Mouse (Mus musculus): Measurements from ENCODE around the gene Dgkg.

Gene Dgkg

DNA sequence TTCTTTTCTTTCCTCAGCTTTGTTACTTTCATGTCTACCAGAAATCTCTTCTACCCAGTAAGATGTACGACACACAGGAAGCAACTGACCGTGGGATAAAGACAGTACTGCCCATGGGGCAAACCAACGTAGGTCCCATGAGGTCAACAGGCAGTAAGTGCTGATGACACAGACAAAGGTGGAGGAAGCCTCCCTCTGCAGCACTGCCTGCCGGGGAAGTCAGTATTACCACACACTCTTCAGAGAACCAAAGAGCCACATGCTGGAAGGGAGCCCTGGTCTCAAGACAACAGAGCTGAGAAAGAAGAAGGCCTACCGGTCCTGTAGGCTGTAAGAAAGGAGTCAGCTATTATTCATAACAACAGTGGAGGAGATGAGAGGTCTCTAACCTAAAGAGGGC is 67.4 kb downstream of the Dgkg start:
- no peak for DNase-seq

DNA sequence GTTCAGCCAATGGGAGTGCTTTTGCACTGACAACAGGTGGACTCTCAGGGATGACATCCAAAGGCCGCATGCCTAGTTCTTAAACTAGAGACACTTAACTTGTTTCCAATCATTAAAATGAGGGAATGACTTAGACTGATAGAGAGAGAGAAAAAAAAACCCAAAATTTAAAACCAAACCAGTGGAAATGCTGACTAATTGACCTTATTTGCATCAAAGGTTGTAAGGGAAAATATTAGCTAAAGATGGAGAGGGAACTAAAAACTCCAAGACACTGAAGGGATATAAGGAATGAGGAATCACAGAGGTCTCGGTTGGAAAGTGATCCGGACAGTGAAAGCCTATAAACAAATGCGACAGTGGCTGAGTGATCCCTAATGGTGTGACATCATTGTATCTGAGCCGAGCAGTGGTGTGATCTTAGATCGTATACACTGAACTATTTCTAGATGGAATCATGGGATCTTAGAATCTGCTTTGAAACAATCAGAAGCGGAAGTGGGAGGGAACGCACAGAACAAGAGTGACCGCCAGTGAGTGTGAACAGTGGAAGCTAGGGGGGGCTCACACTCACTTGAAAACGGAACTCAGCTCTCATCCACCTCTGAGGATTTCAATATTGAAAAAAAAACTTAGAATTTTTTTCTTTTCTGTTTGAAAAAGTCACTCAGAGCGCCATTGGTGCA is 70.7 kb downstream of the Dgkg start:
- DNase-seq = no peak

- DNase-seq = no peak
These were observed 71.5 kb downstream of the Dgkg start for GRCm38 (mm10) chr16:22585523-22585922.

- no peak for DNase-seq
These were observed 73.6 kb downstream of the Dgkg start for GRCm38 (mm10) chr16:22583401-22583800.

DNA sequence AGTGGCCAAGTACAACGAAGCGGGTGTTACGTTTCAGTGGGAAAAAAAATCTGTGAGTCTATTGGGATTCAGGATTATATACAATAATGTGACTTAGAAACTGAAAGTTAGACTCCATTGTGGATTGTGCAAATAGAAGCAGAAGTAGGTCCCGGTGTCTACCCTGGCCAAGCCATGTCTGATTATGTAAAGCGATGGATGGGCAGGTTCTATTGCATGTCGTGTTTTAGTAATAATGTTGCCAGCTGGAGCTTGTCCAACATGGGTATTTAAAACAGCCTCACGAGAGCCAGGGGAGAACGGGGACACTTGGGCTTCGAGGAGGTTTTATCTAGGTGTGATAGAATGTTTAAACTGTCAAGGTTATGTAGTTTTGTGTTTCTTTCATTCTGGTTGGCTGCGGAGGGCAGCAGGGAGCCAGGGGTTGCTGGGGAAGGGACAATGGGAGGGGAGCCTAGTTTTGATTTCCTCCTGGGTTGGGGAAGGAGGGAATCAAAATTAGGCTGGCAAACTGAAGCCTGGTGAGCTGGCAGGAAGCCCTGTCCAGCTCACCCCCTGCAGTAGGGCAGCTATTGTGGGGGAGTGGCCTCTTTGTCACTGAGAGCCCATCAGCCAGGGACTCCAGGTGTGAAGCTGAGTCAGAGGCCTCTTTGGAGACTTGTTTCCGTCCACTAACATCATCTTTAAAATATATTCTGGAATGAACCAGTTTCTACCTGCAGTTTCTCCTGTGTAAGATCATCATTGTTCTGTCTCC is 74.7 kb downstream of the Dgkg start:
- peak; percentile 23 to 31 for DNase-seq

DNA sequence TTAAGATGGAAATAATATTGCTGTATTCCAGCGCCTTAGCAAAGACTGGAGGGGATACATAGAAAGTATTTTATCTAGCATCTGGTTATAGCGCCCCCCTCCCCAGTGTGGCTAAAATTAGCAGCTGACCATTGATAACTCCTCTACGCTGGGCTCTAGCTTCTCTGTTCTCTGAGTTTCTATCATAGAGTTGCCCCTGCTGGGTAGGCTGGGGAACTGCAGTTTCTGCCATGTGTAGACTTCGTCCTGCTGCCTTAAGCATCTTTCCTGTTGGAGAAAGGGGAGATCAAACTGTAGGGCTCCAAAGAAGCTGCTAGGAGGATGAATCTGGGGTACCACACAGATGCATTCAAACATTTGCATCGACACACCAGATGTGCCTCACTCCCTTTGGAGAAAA is 76.9 kb downstream of the Dgkg start:
- DNase-seq = peak; percentile 32 to 45

DNA sequence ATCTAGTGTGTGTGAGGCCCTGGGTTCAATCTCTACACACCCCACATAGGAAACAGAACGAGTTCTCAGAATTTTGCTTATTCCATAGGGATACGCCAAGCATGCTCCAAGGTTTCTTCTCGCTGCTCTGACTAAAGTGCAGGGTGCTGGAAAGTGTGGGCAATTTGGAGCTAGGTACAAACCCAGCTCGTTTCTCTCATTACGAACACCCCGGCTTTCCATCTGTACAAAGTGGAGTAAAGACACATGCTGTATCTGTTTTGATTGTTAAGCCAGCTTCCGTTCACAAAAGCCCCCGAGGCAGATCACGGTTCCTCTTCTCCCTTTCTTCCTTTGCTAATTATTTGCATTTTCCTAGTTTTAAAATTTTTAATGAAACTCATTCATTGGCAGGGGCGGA is 78.1 kb downstream of the Dgkg start:
- DNase-seq = no peak

- DNase-seq = peak; percentile 62 to 63
These were observed 79.4 kb downstream of the Dgkg start for GRCm38 (mm10) chr16:22577656-22578055.

DNA sequence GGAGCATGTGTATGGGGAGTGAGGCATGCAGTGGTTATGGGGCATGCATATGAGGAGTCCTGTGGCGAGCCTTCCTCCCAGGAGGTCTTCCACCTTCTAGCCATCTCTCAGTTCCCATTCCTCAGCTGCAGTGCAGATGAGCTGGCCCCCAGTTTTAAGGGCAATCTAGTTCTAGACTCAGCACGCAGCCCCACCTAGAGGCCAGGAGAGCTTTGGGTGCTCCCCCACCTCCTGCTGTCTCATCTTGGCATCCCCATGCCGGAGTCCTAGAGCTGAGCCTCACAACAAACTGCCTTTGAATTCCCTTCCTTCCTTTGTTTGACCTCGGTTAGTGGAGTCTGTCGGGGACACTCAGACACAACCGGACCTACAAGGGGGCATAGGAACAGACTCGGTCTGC is 82.9 kb downstream of the Dgkg start:
- no peak for DNase-seq

GRCm38 (mm10) chr16:22572641-22573341 is 84.2 kb downstream of the Dgkg start:
- DNase-seq = no peak

GRCm38 (mm10) chr16:22564907-22565272 is 92.1 kb downstream of the Dgkg start:
- no peak for DNase-seq

- peak; percentile 87 to 88 for DNase-seq
These were observed 92.6 kb downstream of the Dgkg start for GRCm38 (mm10) chr16:22564259-22564906.

DNA sequence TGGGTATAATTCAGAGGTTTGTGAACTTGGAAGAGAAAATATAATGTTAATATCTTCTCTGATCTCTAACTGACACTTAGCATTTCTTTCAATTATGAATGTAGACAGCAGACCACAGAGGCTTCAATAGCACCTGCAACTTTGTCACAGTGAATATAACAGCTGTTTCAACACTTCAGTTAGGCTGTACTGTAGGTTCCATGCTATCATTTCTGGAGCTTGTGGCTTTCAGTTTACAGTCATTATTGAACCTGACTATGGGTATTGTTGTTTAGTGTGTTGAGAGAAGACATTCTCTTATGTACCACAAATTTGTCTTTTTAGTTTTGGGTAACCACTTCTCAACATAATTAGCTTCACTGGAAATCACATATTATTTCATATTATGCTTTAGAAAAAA is 93.4 kb downstream of the Dgkg start:
- no peak for DNase-seq

- DNase-seq = peak in 1 of 2 experiments; percentile 41
These were observed 102.0 kb downstream of the Dgkg start for GRCm38 (mm10) chr16:22554996-22555395.

GRCm38 (mm10) chr16:22552351-22552750 is 104.7 kb downstream of the Dgkg start:
- no peak for DNase-seq

DNA sequence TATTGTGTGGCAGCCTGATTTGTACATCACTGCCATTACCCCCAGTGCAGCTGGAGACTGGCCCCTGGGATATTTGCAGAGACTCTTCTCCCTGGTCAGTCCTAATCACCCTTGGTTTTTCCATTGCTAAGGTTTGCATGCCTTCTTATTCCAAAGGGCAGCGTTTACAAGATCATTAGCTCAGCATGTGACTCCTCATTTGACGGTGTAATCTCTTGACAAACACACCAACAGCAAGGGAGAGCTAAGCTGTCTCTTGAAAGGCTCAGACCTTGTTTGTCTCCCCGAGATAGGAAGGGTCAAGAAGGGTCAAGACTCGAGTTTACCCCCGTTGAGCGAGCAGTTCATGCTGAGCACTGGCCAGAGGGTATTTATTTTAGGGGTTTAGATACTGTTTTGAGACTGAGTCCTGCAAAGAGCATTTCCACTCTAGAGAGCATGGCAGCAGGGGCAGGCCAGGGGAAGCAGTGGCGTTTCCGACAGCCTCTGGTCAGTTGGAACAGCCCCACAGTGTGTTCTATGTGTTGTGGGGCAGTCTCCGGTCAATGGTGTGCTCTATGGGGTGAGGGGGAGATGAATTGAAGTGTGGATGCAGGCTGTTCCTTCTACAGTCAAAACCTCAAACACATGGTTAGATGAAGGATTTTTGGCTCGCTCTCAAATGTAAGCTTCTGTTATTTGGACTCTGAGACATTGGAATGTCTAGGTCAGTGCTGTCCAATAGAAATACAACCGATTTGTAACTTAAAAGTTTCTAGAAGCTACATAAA is 105.6 kb downstream of the Dgkg start:
- no peak for DNase-seq

- DNase-seq = peak in 1 of 2 experiments; percentile 35
These were observed 107.7 kb downstream of the Dgkg start for GRCm38 (mm10) chr16:22549346-22549745.

GRCm38 (mm10) chr16:22548167-22549080 is 108.6 kb downstream of the Dgkg start:
- DNase-seq = peak; percentile 93 to 94

- DNase-seq = no peak
These were observed 109.3 kb downstream of the Dgkg start for GRCm38 (mm10) chr16:22547741-22548140.

DNA sequence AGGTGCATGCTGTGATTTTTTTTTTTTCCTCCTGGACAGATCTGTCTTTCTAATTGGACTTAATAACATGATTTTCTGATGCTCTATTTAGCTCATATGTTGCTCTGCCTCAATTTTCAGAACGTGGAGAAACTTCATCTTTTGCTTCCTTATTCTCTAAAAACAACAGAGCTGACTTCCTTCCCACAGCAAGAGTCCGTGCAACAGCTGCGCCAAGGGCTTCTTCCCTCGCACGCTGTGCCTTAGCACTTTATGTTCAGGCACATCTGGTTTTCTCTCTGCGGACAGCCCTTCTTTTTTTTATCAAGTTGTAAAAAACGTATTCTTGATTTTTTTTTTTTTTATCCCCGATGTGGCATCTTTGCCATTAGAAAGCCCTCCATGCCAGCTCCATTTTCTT is 111.2 kb downstream of the Dgkg start:
- DNase-seq = no peak

DNA sequence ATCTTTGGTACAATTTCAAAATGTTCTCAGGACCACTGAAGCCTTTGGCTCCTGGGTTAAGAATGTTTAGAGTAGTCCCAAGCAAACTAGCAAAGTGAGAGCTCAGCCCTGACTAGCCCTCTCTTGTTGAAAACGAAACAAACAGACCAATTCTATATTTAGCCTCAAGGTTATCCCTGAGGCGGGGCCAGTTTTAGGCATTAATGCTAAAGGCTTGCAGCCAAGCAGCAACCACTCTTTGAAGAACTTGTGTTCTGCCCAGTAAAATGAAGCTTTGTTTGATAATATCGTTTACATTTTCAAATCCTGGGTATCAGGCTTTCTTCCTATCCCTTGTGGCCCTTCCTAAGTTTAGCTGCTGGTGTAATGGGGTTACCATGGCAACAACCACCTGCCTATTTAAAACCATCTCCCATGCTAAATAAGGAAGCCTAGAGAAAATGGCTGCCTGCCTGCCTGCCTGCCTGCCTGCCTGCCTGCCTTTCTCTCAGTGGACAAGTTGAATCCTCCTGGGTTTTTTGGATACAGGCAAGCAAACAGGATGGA is 111.9 kb downstream of the Dgkg start:
- peak; percentile 61 to 70 for DNase-seq
